Comparison of ENCODE assay signal across 16 mouse cellular contexts in genomic region chr9:71568323-71568942, GRCm38 (mm10). TPM values are rescaled to one million over a fixed set of nuclear protein-coding genes. Genes with fewer than 3 reads are reported as not detected.
DNase-seq lines count a peak whose midpoint lies in the region; ATAC-seq lines count a peak whose summit lies in the region.
"Had no signal": no experiment of that assay in that cellular context is flagged by ENCODE, and none has a peak within 500 bp of the region (broad histone marks: within the 10 kb centered on the region; RNA-seq: fewer than 3 reads in every experiment).

No protein-coding gene starts in this region.

- no peak overlapping the region for H3K9ac ChIP-seq in embryonic facial prominence, embryonic 14.5 days (ENCODE audit: low read depth, low read length)
- no peak overlapping the region for H3K9ac ChIP-seq in heart, embryonic 16.5 days (ENCODE audit: low read length)
- H3K9ac ChIP-seq: forebrain, postnatal 0 days had no signal

- 0 out of 2 replicates have a peak overlapping the region, but pooled peaks have one; percentile 5 for H3K27ac ChIP-seq in embryonic facial prominence, embryonic 14.5 days (replicated peaks; ENCODE audit: low read depth, low read length)
- no peak overlapping the region for H3K27ac ChIP-seq in embryonic facial prominence, embryonic 10.5 days (replicated peaks)
- H3K27ac ChIP-seq in heart, embryonic 16.5 days (ENCODE audit: low read length), result peak overlapping the region; percentile 61
- H3K27ac ChIP-seq: kidney, postnatal 0 days; macrophage had no signal

- WGBS in embryonic facial prominence, embryonic 14.5 days, result 31% methylated on average over 5 of the region's 5 CpGs
- WGBS in embryonic facial prominence, embryonic 10.5 days, result 44% methylated on average over 5 of the region's 5 CpGs
- WGBS in heart, embryonic 16.5 days, result 39% methylated on average over 5 of the region's 5 CpGs

- no peaks in the 10 kb centered on the region for H3K36me3 ChIP-seq in embryonic facial prominence, embryonic 14.5 days (ENCODE audit: control insufficient read depth, insufficient read depth, low read length)
- no peaks in the 10 kb centered on the region for H3K36me3 ChIP-seq in embryonic facial prominence, embryonic 10.5 days (replicated peaks)
- peaks cover 15% of the 10 kb centered on the region for H3K36me3 ChIP-seq in heart, embryonic 16.5 days (ENCODE audit: control insufficient read depth, insufficient read depth)

- ATAC-seq in embryonic facial prominence, embryonic 14.5 days (ENCODE audit: low read depth), result no peak
- ATAC-seq in heart, embryonic 16.5 days (replicated peaks; ENCODE audit: extremely low read depth, insufficient read depth, low FRiP score), result no peak
- ATAC-seq in granulocyte monocyte progenitor cell, adult 5-6 weeks (replicated peaks; ENCODE audit: poor library complexity, severe bottlenecking), result no peak
- ATAC-seq: forebrain, postnatal 0 days had no signal

- no peak overlapping the region for H3K4me2 ChIP-seq in embryonic facial prominence, embryonic 14.5 days (ENCODE audit: low read depth, low read length)
- H3K4me2 ChIP-seq in heart, embryonic 16.5 days (ENCODE audit: low read depth, low read length), result no peak overlapping the region
- H3K4me2 ChIP-seq: liver, embryonic 11.5 days had no signal

- no peaks in the 10 kb centered on the region for H3K9me3 ChIP-seq in embryonic facial prominence, embryonic 14.5 days (ENCODE audit: control insufficient read depth, low read length)
- no peaks in the 10 kb centered on the region for H3K9me3 ChIP-seq in embryonic facial prominence, embryonic 10.5 days
- H3K9me3 ChIP-seq in heart, embryonic 16.5 days (replicated peaks; ENCODE audit: control insufficient read depth, low read length), result no peaks in the 10 kb centered on the region

- peaks cover 8% of the 10 kb centered on the region; the same call in 1 of the 2 replicates for H3K4me1 ChIP-seq in embryonic facial prominence, embryonic 14.5 days (ENCODE audit: control insufficient read depth, insufficient read depth, low read length)
- H3K4me1 ChIP-seq in embryonic facial prominence, embryonic 10.5 days, result peaks cover 28% of the 10 kb centered on the region
- peaks cover 28% of the 10 kb centered on the region for H3K4me1 ChIP-seq in heart, embryonic 16.5 days (ENCODE audit: control insufficient read depth, insufficient read depth, low read length)

- H3K27me3 ChIP-seq in embryonic facial prominence, embryonic 14.5 days (replicated peaks; ENCODE audit: control insufficient read depth, insufficient read depth, low read length), result no peaks in the 10 kb centered on the region
- no peaks in the 10 kb centered on the region for H3K27me3 ChIP-seq in embryonic facial prominence, embryonic 10.5 days (replicated peaks; ENCODE audit: low read depth, poor library complexity, severe bottlenecking)
- H3K27me3 ChIP-seq in heart, embryonic 16.5 days (ENCODE audit: control insufficient read depth, insufficient read depth, low read length), result no peaks in the 10 kb centered on the region

- no peak for DNase-seq in embryonic facial prominence, embryonic 14.5 days (ENCODE audit: low spot score)
- no peak for DNase-seq in embryonic facial prominence, embryonic 10.5 days (ENCODE audit: low spot score)
- no peak for DNase-seq in heart, postnatal 4 days
- DNase-seq in thymus, postnatal 0 days (ENCODE audit: low spot score), result peak; percentile 19
- DNase-seq in thymus, postnatal 36 days, result no peak
- no peak for DNase-seq in spleen, adult 12 weeks (ENCODE audit: low spot score)
- DNase-seq: adrenal gland, adult 2 months; cerebellum, adult 2 months; forebrain, postnatal 0 days; midbrain, embryonic 14.5 days had no signal

- no peak overlapping the region for H3K4me3 ChIP-seq in embryonic facial prominence, embryonic 14.5 days (ENCODE audit: low read depth, low read length)
- H3K4me3 ChIP-seq in embryonic facial prominence, embryonic 10.5 days, result no peak overlapping the region
- H3K4me3 ChIP-seq in heart, embryonic 16.5 days (ENCODE audit: low read length), result no peak overlapping the region
- H3K4me3 ChIP-seq: erythroblast, embryonic 14.5 days had no signal

RNA-seq across cellular contexts. Expression of gene Myzap, which starts 23.7 kb away (rescaled TPM):
- polyA plus RNA-seq in embryonic facial prominence, embryonic 14.5 days (2014; fragmentation: Nextera tagmentation; extraction: Ambion mirVana), result 18.6 and 18.7 TPM in 2 replicates
- 6.4 and 7.1 TPM in 2 replicates for polyA plus RNA-seq in embryonic facial prominence, embryonic 10.5 days (2016; fragmentation: Nextera tagmentation; extraction: Ambion mirVana)
- polyA plus RNA-seq in heart, embryonic 16.5 days (2015; fragmentation: Nextera tagmentation; extraction: Ambion mirVana), result 168 and 183 TPM in 2 replicates
- 100 to 1,000 TPM; 261 to 277 TPM for total RNA-seq in heart, postnatal 4 days (2021)
- polyA plus RNA-seq in thymus, postnatal 0 days (2015; fragmentation: Nextera tagmentation; extraction: Ambion mirVana), result 12.6 and 14.2 TPM in 2 replicates
- not detected in 2 replicates for total RNA-seq in granulocyte monocyte progenitor cell, adult 5-6 weeks (2014; fragmentation: Nextera tagmentation)
- 0.34 TPM in 1 of 2 replicates, not detected in the other for total RNA-seq in granulocyte monocyte progenitor cell, adult 5-6 weeks (2017)
- polyA plus RNA-seq: erythroblast, embryonic 14.5 days; macrophage had no signal
